Mouse (Mus musculus): ENCODE results near the gene Dock4. TPM values are rescaled to one million over a fixed set of nuclear protein-coding genes. Genes with fewer than 3 reads are reported as not detected.

Gene Dock4
- polyA plus RNA-seq, 1 experiment from 2014 or later, result 25.1 TPM

DNA sequence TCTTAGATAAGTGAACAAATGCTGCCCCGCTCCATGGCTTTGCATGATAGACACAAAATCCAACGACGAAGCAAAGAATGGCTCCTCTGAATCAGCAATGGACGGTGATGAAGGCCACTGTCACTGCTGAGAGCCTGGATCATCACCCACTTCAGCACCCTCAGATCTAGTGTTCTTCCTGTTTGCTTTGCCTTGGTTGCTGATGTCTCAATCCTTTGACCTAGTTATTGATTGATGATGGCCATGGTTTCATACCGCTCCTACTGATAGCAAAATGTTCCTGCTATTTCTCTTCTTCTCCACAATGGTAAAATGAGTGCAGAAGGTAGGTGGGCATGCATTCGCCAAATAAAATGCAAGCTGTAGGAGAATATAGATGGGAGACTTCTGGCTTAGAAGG is 150.7 kb downstream of the Dock4 start:
- Histone ChIP-seq H3K27ac (no peak overlapping the region), H3K9me3 (no peaks in the 10 kb centered on the region), H3K4me1 (replicated peaks) (no peaks in the 10 kb centered on the region), H3K27me3 (ENCODE audit: insufficient read depth, poor library complexity, severe bottlenecking) (no peaks in the 10 kb centered on the region), H3K4me3 (no peak overlapping the region), H3K36me3 (no peaks in the 10 kb centered on the region)
- WGBS, result 87% methylated on average over 6 of the region's 6 CpGs
- DNase-seq (ENCODE audit: low spot score), result no peak

DNA sequence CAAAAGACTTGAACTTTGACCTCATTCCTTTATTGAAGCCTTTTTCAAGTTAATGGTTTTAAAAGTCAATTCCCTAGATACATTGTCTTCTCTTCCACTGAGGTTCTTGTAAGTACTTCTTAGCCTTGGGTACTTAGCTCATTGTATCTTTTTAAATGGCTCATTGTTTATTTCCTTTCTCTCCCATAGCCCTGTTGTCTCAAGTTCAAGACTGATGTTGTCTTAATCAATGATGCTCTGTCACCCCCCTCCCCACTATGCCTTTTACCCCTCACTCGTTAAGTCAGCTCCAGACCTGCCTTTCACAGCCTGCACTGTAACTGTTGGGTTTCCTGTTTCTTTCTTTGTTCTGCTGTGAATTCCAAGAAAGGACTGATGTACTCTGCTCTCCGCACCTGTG is 154.2 kb downstream of the Dock4 start:
- no peak for DNase-seq (ENCODE audit: low spot score)
- H3K4me3 ChIP-seq, result no peak overlapping the region
- H3K27me3 ChIP-seq (ENCODE audit: insufficient read depth, poor library complexity, severe bottlenecking), result no peaks in the 10 kb centered on the region
- no peaks in the 10 kb centered on the region for H3K4me1 ChIP-seq (replicated peaks)
- H3K27ac ChIP-seq, result no peak overlapping the region
- WGBS, result 76% methylated on average over 2 of the region's 2 CpGs
- no peaks in the 10 kb centered on the region for H3K36me3 ChIP-seq
- no peaks in the 10 kb centered on the region for H3K9me3 ChIP-seq

DNA sequence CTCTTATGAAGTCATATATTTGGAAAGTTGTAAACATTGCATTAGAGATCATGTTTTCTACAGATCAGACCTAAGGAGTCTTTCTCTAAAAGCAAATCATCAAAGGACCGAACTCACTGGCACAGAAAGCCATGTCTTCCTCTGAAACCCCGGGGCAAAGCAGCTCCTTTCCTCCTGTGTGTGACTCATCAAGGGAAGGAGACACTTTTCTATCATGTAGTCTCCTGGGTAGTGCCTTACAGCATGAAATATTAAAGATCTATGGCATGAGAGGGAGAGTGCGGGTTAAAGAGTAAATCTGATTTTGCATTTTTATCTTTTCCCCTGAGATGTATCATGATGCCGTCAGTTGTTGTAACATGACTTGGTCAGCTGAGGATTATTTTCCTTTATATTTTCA is 159.8 kb downstream of the Dock4 start:
- Histone ChIP-seq H3K9me3 (no peaks in the 10 kb centered on the region), H3K4me3 (no peak overlapping the region), H3K36me3 (no peaks in the 10 kb centered on the region), H3K27ac (no peak overlapping the region), H3K4me1 (replicated peaks) (no peaks in the 10 kb centered on the region), H3K27me3 (ENCODE audit: insufficient read depth, poor library complexity, severe bottlenecking) (no peaks in the 10 kb centered on the region)
- 89% methylated on average over 4 of the region's 4 CpGs for WGBS
- no peak for DNase-seq (ENCODE audit: low spot score)

DNA sequence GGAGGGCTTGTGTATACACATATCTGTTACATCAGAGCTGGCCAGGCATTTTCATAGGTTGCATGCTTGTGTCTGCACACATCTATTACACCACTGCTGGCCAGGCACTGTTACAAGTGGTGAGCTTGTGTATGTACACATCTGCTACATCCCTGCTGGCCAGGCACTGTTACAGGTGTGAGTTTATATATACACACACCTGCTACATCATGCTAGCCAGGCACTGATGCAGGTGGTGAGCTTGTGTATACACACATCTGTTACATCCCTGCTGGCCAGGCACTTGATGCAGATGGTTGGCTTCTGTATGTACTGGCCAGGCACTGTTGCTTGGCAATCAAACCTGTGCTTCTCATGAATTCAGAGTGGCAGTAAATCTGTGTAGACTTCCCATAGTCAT is 177.2 kb downstream of the Dock4 start:
- Histone ChIP-seq H3K27me3 (ENCODE audit: insufficient read depth, poor library complexity, severe bottlenecking) (no peaks in the 10 kb centered on the region), H3K36me3 (0 out of 2 replicates have a peak, but pooled peaks cover 2% of the 10 kb centered on the region), H3K9me3 (no peaks in the 10 kb centered on the region), H3K27ac (no peak overlapping the region), H3K4me3 (no peak overlapping the region), H3K4me1 (replicated peaks) (no peaks in the 10 kb centered on the region)
- DNase-seq (ENCODE audit: low spot score), result no peak

DNA sequence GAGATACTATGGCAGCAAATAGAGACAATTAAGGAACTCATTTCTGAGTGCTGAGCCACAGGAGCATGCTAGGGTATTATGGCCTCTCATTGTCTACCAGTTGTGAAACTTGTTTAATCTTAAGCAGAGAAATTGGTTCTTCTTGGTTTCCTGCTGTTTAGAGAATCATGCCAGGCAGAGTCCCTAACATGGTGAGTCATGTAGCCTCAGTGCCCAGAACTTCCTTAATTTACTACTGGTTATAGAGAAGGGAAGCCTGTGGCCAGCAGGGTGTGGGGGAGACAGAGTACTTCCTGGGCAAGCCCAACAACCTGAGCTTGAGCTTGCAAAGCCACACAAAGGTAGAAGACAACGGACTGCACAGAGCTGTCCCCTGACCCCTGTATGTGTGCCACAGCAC is 180.8 kb downstream of the Dock4 start:
- Histone ChIP-seq H3K4me3 (no peak overlapping the region), H3K36me3 (0 out of 2 replicates have a peak, but pooled peaks cover 2% of the 10 kb centered on the region), H3K27ac (no peak overlapping the region), H3K27me3 (ENCODE audit: insufficient read depth, poor library complexity, severe bottlenecking) (no peaks in the 10 kb centered on the region), H3K4me1 (replicated peaks) (no peaks in the 10 kb centered on the region), H3K9me3 (no peaks in the 10 kb centered on the region)
- no peak for DNase-seq (ENCODE audit: low spot score)
- WGBS, result 92% methylated on average over 1 of the region's 1 CpGs

DNA sequence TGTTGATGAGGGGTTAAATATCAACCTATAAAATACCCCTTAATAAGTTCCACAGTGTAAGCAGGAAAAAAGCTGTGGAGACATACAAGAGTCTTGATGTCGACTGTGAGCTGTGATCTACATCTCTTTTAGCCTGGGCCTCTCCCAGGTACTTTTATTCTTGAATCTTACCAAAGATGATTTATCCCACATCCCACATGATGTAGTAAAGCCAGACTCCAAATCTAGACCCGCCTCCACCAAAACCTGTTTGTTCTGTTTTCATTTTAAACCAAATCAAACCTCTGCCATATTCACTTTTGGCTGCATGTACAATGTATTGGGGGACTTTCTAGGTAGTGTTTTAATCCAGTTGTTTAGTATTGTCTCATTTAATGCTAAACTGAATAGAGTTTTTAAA is 187.5 kb downstream of the Dock4 start:
- 88% methylated on average over 2 of the region's 2 CpGs for WGBS
- H3K4me3 ChIP-seq, result no peak overlapping the region
- no peak overlapping the region for H3K27ac ChIP-seq
- no peaks in the 10 kb centered on the region for H3K27me3 ChIP-seq (ENCODE audit: insufficient read depth, poor library complexity, severe bottlenecking)
- DNase-seq (ENCODE audit: low spot score), result no peak
- no peaks in the 10 kb centered on the region for H3K9me3 ChIP-seq
- no peaks in the 10 kb centered on the region for H3K36me3 ChIP-seq
- H3K4me1 ChIP-seq (replicated peaks), result no peaks in the 10 kb centered on the region

DNA sequence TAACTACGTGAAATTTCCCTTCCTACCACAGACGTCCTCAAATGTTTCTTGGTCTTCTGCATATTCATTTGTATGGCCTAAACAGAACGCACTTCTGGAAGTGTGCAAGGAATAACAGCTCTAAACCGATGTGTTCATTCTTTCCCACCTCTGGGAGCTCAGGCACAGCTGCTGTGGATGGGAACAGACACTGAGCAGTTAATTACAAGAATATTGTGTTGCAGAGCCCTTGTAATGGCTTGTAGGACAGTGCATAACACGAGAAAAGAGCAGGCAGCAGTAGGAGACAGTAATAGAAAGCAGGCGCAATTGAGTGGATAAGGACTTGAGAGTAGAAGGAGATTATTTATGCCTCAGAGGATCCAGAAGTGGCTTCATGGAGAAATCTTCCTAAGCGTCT is 188.4 kb downstream of the Dock4 start:
- no peaks in the 10 kb centered on the region for H3K27me3 ChIP-seq (ENCODE audit: insufficient read depth, poor library complexity, severe bottlenecking)
- no peaks in the 10 kb centered on the region for H3K9me3 ChIP-seq
- DNase-seq (ENCODE audit: low spot score), result no peak
- H3K4me1 ChIP-seq (replicated peaks), result no peaks in the 10 kb centered on the region
- 82% methylated on average over 7 of the region's 7 CpGs for WGBS
- no peak overlapping the region for H3K4me3 ChIP-seq
- H3K27ac ChIP-seq, result no peak overlapping the region
- H3K36me3 ChIP-seq, result no peaks in the 10 kb centered on the region

DNA sequence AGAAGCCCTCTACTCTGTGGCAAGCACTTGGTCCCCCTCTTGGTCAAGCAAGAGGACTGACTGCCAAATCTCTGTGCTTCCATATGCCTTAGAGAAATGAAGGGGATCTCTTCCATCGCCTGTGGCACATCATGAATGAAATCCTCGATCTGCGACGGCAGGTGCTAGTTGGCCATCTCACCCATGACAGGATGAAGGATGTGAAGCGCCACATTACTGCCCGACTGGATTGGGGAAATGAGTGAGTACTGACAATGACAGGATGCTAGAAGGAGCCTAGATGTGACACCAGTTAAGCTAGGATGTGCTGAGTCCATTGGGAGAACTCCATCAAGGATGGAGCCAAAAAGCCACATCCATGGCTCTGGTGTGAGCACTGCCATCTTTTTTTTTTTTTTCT is 190.2 kb downstream of the Dock4 start:
- H3K4me3 ChIP-seq, result no peak overlapping the region
- WGBS, result 91% methylated on average over 6 of the region's 6 CpGs
- H3K9me3 ChIP-seq, result no peaks in the 10 kb centered on the region
- H3K27me3 ChIP-seq (ENCODE audit: insufficient read depth, poor library complexity, severe bottlenecking), result no peaks in the 10 kb centered on the region
- H3K27ac ChIP-seq, result no peak overlapping the region
- peaks cover 11% of the 10 kb centered on the region; the same call in 1 of the 2 replicates for H3K36me3 ChIP-seq
- DNase-seq (ENCODE audit: low spot score), result no peak
- no peaks in the 10 kb centered on the region for H3K4me1 ChIP-seq (replicated peaks)

DNA sequence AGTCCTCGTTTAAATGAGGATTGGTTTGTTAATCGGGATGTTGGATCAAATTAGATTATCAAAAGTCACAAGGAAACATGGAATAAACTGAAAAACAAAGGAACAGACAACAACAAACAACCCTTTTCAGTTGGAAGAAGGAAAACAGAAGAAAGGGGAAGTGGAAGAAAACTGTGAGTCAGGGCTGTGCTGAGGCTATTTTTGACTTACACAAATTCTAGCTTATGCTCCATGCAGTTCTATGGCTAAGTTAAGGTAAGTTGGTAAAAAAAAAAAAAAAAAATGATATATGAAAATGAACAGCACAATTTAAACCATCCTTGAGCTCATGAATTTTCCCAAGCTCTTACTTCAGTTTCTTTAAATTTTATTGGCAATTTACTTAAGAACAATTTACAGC is 191.7 kb downstream of the Dock4 start:
- H3K36me3 ChIP-seq, result peaks cover 19% of the 10 kb centered on the region; the same call in 1 of the 2 replicates
- no peaks in the 10 kb centered on the region for H3K27me3 ChIP-seq (ENCODE audit: insufficient read depth, poor library complexity, severe bottlenecking)
- H3K27ac ChIP-seq, result no peak overlapping the region
- no peak overlapping the region for H3K4me3 ChIP-seq
- no peak for DNase-seq (ENCODE audit: low spot score)
- H3K9me3 ChIP-seq, result no peaks in the 10 kb centered on the region
- H3K4me1 ChIP-seq (replicated peaks), result no peaks in the 10 kb centered on the region
- 91% methylated on average over 2 of the region's 2 CpGs for WGBS

DNA sequence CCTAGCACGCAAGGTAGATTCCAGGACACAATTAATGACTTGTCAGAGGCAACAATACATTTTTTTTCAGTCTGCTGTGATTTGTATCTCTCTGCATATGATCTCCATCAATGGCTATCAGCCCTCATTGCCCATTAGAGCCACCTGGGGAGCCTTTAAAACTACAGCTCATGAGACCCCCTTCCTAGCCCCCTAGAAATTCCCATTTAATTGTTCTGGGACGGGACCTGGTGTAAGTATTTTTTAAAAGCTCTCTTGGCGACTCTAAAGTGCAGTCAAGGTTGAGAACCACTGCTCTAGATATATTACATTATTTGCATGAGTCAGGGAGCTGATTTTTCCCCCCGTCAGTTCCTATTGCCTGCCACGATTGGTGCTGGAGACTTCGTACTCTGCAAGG is 200.1 kb downstream of the Dock4 start:
- WGBS, result 87% methylated on average over 6 of the region's 6 CpGs
- H3K36me3 ChIP-seq, result 0 out of 2 replicates have a peak, but pooled peaks cover 12% of the 10 kb centered on the region
- no peak for DNase-seq (ENCODE audit: low spot score)
- no peaks in the 10 kb centered on the region for H3K4me1 ChIP-seq (replicated peaks)
- H3K9me3 ChIP-seq, result no peaks in the 10 kb centered on the region
- H3K27ac ChIP-seq, result no peak overlapping the region
- H3K4me3 ChIP-seq, result no peak overlapping the region
- no peaks in the 10 kb centered on the region for H3K27me3 ChIP-seq (ENCODE audit: insufficient read depth, poor library complexity, severe bottlenecking)

DNA sequence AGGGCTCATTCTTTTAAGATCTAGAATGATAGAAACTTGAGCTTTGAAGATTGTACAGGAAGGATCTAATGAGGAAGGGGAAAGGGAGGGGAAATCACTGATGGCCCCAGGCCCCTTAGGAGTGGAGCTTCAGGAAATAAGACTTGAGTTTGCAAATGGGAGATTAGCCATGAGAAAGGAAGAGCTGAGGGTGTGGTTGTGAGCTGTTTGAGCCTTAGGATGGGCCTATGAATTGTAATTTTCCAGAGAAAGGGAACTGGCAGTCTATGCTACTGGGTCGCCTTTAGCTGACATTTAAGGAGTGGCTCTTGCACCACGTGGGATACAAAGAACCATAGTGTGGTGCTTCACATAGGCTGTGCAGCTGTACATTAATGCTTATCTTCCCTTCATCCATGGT is 208.6 kb downstream of the Dock4 start:
- Histone ChIP-seq H3K27ac (no peak overlapping the region), H3K9me3 (no peaks in the 10 kb centered on the region), H3K4me3 (no peak overlapping the region), H3K4me1 (replicated peaks) (peaks cover 9% of the 10 kb centered on the region), H3K27me3 (ENCODE audit: insufficient read depth, poor library complexity, severe bottlenecking) (no peaks in the 10 kb centered on the region), H3K36me3 (0 out of 2 replicates have a peak, but pooled peaks cover 1% of the 10 kb centered on the region)
- no peak for DNase-seq (ENCODE audit: low spot score)
- 84% methylated on average over 2 of the region's 2 CpGs for WGBS

DNA sequence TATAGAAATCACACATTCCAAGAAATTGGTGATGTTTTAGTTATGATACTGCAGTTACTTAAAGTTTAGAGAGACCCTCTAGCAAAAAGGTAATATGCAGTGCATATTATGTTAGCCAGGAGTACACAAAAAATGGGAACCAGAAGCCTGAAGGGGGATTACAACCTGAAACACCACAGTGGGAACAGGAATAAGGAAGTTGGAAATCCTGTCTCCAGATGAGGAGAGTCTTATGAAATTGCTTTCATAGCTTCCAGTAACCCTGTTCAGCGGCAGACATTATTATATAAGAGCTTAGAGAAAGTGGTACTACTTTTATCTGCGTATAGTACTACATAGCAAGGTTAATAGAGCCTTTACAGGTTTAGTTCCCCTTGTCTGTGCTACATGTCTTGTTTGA is 210.1 kb downstream of the Dock4 start:
- Histone ChIP-seq H3K4me3 (no peak overlapping the region), H3K9me3 (no peaks in the 10 kb centered on the region), H3K4me1 (replicated peaks) (peaks cover 9% of the 10 kb centered on the region), H3K27me3 (ENCODE audit: insufficient read depth, poor library complexity, severe bottlenecking) (no peaks in the 10 kb centered on the region), H3K36me3 (no peaks in the 10 kb centered on the region), H3K27ac (no peak overlapping the region)
- WGBS, result 95% methylated on average over 2 of the region's 2 CpGs
- no peak for DNase-seq (ENCODE audit: low spot score)

DNA sequence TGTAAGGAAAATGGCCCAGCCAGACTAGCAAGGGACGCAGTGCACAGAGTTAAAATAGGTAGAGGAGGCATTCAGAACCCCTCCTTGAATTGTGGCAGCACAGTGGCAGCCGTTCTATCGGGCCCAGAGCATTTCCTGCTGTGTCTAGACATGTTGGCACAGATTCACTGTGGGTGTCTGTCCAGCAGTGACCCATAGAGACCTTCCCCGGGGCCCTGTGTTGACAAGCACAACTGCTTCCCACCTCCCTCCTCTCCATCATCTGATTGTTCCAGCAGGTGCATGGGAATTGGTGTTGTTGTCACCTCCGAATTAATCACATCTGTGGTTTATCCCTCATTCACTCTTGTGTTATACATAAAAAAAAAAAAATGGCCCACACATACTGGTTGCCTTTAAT is 210.7 kb downstream of the Dock4 start:
- WGBS, result 53% methylated on average over 5 of the region's 5 CpGs

DNA sequence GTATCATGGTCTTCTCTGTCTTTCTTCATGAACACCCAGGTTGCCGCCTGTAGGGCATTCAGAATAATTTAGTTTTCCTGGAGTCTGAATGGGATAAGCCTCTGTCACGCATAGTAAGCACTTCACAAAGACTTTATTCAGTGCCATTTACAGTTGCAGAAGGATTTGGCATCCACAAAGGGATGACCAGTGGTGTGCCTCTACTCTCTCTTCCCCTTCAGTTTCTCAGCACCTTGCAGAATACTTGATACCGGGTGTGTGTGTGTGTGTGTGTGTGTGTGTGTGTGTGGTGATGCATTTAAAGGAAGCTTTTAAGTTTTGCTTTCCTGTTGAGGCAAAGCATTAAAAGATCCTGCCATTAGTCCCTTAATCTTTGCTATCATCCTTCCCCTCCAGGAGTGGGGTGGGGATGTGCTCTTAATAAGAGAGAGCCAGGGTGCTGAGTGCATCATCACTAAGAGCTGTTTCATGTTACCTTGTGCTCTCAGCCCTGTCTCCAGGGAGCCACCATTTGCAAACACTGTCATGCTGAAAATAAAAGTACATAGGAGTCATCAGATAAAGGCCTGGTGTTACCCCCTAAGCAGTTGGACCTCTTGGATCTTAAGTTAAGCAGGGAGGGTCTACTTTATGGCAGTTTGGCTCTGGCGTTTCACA is 211.6 kb downstream of the Dock4 start:
- 68% methylated on average over 4 of the region's 4 CpGs for WGBS
- Histone ChIP-seq H3K27me3 (ENCODE audit: insufficient read depth, poor library complexity, severe bottlenecking) (no peaks in the 10 kb centered on the region), H3K4me1 (replicated peaks) (peaks cover 5% of the 10 kb centered on the region; the same call in 1 of the 2 replicates), H3K27ac (no peak overlapping the region), H3K36me3 (no peaks in the 10 kb centered on the region), H3K9me3 (no peaks in the 10 kb centered on the region), H3K4me3 (no peak overlapping the region)
- DNase-seq (ENCODE audit: low spot score), result no peak

More for the DNA sequence above, 210.7 kb downstream of the Dock4 start:
- no peaks in the 10 kb centered on the region for H3K36me3 ChIP-seq
- H3K27me3 ChIP-seq (ENCODE audit: insufficient read depth, poor library complexity, severe bottlenecking), result no peaks in the 10 kb centered on the region
- H3K4me3 ChIP-seq, result no peak overlapping the region
- H3K27ac ChIP-seq, result no peak overlapping the region
- peaks cover 7% of the 10 kb centered on the region for H3K4me1 ChIP-seq (replicated peaks)
- no peak for DNase-seq (ENCODE audit: low spot score)
- H3K9me3 ChIP-seq, result no peaks in the 10 kb centered on the region

Measured in hindbrain, embryonic 10.5 days (tissue).